Mouse (Mus musculus): ENCODE measurements around the gene Sept4. TPM values are rescaled to one million over a fixed set of nuclear protein-coding genes. Genes with fewer than 3 reads are reported as not detected.

Gene Sept4
- total RNA-seq, 1 experiment from 2014 or later, result 9.6 TPM

DNA sequence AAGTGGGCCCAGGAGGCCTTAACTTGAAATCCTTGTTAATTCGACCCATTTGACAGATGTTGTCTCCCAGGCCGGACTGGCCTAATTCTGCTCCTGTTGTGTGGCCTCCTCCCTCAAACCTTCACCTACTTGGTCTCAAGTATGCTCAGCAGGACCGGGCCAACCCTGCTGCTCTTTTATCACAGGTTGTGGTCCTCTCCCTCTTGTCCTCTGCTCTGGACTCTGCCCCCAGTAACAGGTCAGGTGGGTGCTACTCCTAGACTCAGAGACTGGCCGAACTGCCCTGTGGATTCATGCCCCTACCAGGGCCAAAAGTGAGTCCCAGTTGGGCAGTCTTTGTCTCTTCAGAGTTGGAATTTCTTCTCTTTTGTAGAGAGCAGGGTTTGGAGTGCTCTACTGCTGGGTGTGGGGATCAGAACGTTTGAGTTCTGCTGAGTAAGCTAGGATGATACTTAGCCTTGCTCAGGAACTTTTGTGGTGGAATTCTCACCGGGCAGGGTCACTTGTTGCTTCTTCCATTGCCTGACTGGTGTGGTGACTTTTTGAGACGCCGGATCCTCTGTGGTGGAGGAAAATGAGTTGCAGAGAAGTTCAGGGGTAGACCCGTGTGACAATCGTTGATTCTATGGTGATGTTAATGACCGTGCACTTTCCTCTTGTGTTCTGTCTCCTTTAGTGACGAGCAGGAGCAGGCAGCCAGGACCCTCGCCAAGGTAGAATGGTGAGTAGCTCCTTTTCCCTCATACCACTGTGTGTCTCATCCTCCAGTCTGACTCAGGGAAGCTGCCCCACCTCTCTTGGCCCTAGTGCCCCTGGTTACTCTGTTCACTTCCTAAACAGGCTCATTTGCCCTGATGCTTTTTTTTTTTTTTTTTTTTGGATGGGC, 24.3 kb downstream of the Sept4 start:
- no peak for ATAC-seq (replicated peaks; ENCODE audit: insufficient number of reproducible peaks, low FRiP score, low TSS enrichment, poor library complexity, severe bottlenecking)

DNA sequence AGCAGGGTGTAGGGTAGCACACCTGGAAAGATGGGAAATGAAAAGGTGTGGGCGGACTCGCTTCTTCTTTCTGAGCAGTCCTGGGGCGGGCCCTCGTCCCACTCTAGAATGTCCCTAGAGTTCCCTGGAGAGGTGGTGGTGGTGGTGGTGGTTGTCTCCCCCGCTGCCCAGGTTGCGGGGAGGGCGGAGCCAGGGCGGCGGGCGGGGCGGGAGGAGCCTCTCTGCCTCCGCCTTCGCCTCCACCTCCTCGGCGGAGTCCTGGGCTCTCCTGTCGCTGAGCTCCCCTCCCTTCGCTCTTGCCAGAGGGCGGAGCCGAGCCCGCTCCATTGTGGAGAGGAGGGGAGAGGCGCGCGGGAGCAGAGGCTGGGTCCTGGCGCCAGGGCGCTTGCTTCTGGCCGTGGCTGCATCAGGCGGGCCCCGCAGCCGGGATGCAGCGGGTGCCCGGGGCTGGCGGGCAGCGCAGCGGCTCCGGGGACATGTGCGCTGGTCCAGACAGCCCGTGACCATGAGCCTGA, 26.7 kb downstream of the Sept4 start:
- no peak for ATAC-seq (replicated peaks; ENCODE audit: insufficient number of reproducible peaks, low FRiP score, low TSS enrichment, poor library complexity, severe bottlenecking)

- no peak for ATAC-seq (replicated peaks; ENCODE audit: insufficient number of reproducible peaks, low FRiP score, low TSS enrichment, poor library complexity, severe bottlenecking)
Observed at GRCm38 (mm10) chr11:87595976-87596375, 27.3 kb downstream of the Sept4 start.

GRCm38 (mm10) chr11:87596492-87596891, 27.8 kb downstream of the Sept4 start:
- no peak for ATAC-seq (replicated peaks; ENCODE audit: insufficient number of reproducible peaks, low FRiP score, low TSS enrichment, poor library complexity, severe bottlenecking)

DNA sequence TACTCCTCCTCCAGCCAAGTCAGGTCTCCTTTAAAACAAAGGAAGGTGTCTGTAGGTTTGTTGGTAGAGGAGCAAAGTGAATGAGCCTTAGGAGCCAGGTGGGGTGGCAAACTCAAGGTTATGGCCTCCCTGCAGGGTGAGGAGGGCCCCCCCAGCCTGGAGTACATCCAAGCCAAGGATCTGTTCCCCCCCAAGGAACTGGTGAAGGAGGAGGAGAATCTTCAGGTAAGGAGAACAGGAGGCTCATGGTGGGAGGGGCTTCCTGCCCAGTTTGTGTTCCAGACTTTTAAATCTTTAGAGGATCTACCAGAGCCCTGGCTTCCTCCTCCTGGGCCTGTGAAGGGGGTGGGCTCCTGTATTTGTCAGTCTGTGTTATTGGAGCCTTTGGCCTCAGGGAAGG, 28.4 kb downstream of the Sept4 start:
- ATAC-seq (replicated peaks; ENCODE audit: insufficient number of reproducible peaks, low FRiP score, low TSS enrichment, poor library complexity, severe bottlenecking), result no peak

- no peak for ATAC-seq (replicated peaks; ENCODE audit: insufficient number of reproducible peaks, low FRiP score, low TSS enrichment, poor library complexity, severe bottlenecking)
Observed at GRCm38 (mm10) chr11:87599395-87600089, 30.8 kb downstream of the Sept4 start.

- ATAC-seq (replicated peaks; ENCODE audit: insufficient number of reproducible peaks, low FRiP score, low TSS enrichment, poor library complexity, severe bottlenecking), result no peak
Observed at GRCm38 (mm10) chr11:87600322-87600853, 31.7 kb downstream of the Sept4 start.

DNA sequence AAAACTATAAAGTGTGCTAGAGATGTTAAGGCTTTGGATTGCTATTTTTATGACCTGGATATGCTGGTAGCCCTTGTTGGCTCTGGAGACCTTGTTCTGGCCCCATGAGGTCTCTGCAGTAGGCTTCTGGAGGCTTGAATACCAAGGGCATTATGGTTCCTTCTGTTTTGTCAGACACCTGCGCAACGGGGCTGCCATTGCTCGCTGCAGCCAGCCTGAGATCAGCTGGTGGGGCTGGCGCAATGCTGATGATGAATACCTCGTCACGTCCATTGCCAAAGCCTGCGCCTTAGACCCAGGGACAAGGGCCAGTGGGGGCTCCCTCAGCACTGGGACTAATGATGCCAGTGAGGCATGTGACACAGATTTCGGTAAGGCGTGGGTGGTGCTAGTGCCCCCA, 33.5 kb downstream of the Sept4 start:
- no peak for ATAC-seq (replicated peaks; ENCODE audit: insufficient number of reproducible peaks, low FRiP score, low TSS enrichment, poor library complexity, severe bottlenecking)

DNA sequence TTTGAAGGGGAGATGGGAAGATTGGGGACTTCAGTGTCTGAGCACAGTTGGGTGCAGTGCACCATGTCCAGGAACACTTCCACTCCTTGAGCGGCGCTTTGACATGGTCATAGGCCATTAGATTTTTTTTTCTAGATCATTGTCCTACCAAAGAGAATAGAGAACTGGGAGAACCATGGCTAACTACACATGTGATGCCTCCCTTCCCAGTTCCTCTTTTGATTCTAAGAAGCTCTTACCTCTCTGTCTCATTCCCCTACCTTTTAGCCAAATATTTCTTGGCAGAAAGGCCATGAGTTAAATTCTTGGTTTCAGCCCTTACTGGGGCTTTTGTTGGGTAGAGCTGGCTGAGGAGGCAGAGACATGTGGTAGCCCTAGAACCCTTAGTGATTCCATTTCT, 34.9 kb downstream of the Sept4 start:
- no peak for ATAC-seq (replicated peaks; ENCODE audit: insufficient number of reproducible peaks, low FRiP score, low TSS enrichment, poor library complexity, severe bottlenecking)

GRCm38 (mm10) chr11:87609264-87609663, 40.6 kb downstream of the Sept4 start:
- no peak for ATAC-seq (replicated peaks; ENCODE audit: insufficient number of reproducible peaks, low FRiP score, low TSS enrichment, poor library complexity, severe bottlenecking)

DNA sequence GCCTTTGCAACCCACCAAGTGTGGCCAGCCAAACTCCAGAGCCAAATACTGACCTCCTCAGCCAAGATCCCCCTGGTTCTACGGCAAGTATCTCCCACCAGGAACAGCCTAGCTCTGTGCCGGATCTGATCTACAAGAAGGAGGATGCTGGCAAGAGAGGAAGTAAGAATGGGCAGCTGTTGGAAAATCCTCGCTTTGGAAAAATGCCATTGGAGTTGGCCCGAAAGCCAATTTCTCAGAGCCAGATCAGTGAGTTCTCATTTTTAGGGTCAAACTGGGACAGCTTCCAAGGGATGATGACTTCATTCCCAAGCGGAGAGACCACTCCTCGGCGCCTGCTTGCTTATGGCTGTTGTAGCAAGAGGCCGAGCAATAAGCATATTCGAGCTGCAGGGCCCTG, 42.8 kb downstream of the Sept4 start:
- no peak for ATAC-seq (replicated peaks; ENCODE audit: insufficient number of reproducible peaks, low FRiP score, low TSS enrichment, poor library complexity, severe bottlenecking)

DNA sequence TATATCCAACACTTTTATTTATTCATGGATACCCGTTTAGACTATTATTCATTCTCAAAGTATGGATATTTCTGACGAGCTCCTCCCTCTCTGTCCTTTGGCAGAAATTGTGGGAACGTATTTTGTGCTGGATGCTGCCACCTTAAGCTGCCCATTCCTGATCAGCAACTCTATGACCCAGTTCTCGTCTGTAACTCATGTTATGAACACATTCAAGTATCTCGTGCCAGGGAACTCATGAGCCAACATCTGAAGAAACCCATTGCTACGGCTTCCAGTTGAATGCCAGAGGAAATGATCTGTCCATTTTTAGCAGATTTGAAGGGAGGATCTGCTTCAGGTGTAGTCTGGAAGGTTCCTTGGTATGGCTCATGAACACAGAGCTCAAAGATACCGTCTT, 45.3 kb downstream of the Sept4 start:
- no peak for ATAC-seq (replicated peaks; ENCODE audit: insufficient number of reproducible peaks, low FRiP score, low TSS enrichment, poor library complexity, severe bottlenecking)

DNA sequence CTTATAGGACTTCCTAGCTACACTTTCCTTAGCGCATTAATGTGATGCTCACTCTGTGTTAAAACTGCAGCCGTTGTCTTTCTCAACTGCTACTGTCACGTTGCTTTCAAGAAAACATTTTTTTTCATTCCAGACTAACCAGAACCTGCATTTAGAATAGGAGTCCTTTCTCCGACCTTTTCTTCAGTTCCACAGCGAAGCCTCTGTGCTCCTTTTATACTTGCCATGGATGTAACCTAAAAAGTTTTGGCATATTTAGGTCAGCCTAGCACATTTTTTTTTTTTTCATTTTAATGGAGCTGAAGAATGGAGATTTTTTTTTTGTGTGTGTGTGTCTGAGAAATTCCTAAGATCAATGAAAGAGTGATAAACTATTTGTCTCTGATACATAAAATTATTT, 46.8 kb downstream of the Sept4 start:
- ATAC-seq (replicated peaks; ENCODE audit: insufficient number of reproducible peaks, low FRiP score, low TSS enrichment, poor library complexity, severe bottlenecking), result no peak

GRCm38 (mm10) chr11:87615952-87616351, 47.2 kb downstream of the Sept4 start:
- no peak for ATAC-seq (replicated peaks; ENCODE audit: insufficient number of reproducible peaks, low FRiP score, low TSS enrichment, poor library complexity, severe bottlenecking)

DNA sequence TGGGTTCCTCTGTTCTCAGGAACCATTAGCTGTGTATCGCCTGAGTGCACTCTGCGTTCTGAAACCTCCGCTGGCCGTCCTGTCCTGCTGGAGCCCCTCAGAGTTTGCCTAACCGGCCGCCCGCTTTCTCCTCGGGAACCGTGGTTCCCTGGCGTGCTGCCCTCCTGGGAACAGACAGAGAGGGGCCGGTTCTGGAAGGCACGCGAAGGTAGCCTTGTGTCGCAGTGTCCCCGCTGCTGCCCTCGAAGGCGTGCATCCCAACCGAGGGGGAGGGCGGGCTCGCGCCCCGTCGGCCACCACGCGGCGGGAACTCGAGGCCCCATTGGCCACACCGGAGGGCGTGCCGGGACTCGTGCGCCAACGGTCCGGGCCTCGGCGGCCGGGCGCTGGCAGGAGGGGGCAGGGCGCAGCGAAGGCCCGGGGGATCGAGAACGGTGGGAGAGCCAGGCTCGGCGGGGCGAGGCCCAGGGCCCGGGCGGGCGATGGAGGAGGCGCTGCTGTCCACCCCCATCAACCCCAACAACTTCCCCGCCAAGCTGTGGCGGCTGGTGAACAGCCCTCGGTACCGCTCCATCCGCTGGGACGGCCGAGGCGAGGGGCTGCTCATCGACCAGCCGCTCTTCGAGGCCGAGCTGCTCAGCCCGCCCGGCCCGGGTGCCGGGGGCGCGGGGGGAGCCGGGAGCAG, 48.2 kb downstream of the Sept4 start, which contains the start of gene Hsf5:
TSS of gene Hsf5 (plus strand) at position 375 of the 685 bp plus-strand sequence.
- ATAC-seq (replicated peaks; ENCODE audit: insufficient number of reproducible peaks, low FRiP score, low TSS enrichment, poor library complexity, severe bottlenecking), result no peak

DNA sequence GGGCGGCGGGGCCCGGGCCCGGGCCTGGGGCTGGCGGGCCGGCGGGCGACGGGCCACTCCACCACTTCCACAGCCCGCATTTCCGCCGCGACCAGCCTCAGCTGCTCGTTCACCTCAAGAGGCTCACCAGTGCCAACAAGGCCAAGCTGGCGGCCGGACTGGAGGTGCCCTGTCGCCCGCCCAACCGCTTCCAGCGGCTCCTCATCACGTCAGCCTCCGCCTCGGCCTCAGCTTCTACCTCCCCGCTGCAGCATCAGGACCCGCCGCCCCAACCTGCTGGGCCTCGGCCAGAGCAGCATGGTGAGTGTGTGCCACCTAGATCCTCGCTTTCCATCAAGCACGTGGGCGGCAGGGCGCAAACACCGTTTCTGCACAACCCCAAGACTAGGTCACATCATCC, 48.9 kb downstream of the Sept4 start:
- ATAC-seq (replicated peaks; ENCODE audit: insufficient number of reproducible peaks, low FRiP score, low TSS enrichment, poor library complexity, severe bottlenecking), result no peak

GRCm38 (mm10) chr11:87623160-87623559, 54.5 kb downstream of the Sept4 start:
- ATAC-seq (replicated peaks; ENCODE audit: insufficient number of reproducible peaks, low FRiP score, low TSS enrichment, poor library complexity, severe bottlenecking), result no peak

DNA sequence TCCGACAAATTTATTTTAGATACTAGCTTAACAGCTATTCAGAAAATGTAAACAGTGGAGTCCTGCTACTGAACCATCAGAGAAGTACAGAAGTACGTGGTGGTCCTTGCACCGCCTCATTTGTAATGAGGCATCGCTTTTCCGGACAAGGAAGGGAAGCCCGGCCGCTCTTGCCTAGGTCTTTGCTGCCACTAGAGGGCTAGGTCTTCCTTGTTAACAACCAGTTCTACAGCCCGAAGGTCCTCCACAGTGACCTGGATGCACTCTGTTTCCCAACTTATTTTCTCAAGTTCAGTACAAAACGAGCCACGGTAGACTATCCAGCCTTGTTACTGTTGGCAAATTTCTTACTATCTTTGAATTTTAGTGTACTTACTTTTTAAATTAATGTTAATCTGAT, 61.2 kb downstream of the Sept4 start:
- ATAC-seq (replicated peaks; ENCODE audit: insufficient number of reproducible peaks, low FRiP score, low TSS enrichment, poor library complexity, severe bottlenecking), result peak; percentile 80

DNA sequence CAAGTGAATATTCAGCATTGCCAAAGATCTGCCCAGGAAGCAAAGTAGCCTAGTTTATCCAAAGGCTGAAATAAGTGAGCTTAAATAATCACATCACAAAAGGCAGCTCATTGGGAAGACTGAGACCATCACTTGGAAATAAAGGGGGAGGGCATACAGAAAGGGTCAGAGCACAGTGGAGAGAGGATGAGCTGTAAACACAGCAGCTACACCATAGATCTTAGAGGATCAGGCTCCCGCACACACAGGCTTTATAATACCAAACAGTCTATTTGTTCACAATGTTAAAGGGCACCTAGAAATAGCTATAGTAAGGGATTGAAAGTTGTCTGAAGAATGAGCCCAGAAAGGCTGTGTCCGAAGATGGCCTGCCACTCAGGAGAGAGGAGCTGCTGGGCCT, 70.1 kb downstream of the Sept4 start:
- no peak for ATAC-seq (replicated peaks; ENCODE audit: insufficient number of reproducible peaks, low FRiP score, low TSS enrichment, poor library complexity, severe bottlenecking)
